Mouse (Mus musculus) c-Kit-positive CD71-positive TER-119-negative erythroid progenitor cells, embryonic 14.5 days (primary cell): ENCODE results near the gene Polr3k.

Experiments
- DNase-seq: peaks from one replicate; pipeline ENCODE4 v3.0.0-alpha.2; 2013; ENCODE audit warnings: low read depth

Polr3k gene

GRCm38 (mm10) chr2:181863791-181864535 is at the start of gene Polr3k:
Gene Polr3k, plus strand, starts transcription at chr2:181864337.
- peak; percentile 93 for DNase-seq

- no peak for DNase-seq
Observed at GRCm38 (mm10) chr2:181829032-181829650, 35.0 kb upstream of the Polr3k start.

GRCm38 (mm10) chr2:181832745-181833144 is 31.4 kb upstream of the Polr3k start:
- no peak for DNase-seq

GRCm38 (mm10) chr2:181837372-181838292 is 26.5 kb upstream of the Polr3k start, which contains the start of gene Pcmtd2:
Gene Pcmtd2, plus strand, starts transcription at chr2:181837854.
- DNase-seq, result peak; percentile 86

GRCm38 (mm10) chr2:181838293-181838680 is 25.9 kb upstream of the Polr3k start:
- DNase-seq, result no peak

GRCm38 (mm10) chr2:181845709-181846394 is 18.3 kb upstream of the Polr3k start:
- DNase-seq, result no peak

GRCm38 (mm10) chr2:181864536-181864860 is 361 bp downstream of the Polr3k start:
- DNase-seq, result no peak

GRCm38 (mm10) chr2:181866931-181867330 is 2.8 kb downstream of the Polr3k start:
- DNase-seq, result peak; percentile 58

GRCm38 (mm10) chr2:181871039-181871438 is 6.9 kb downstream of the Polr3k start:
- DNase-seq, result no peak

- no peak for DNase-seq
Observed at GRCm38 (mm10) chr2:181878903-181879302, 14.8 kb downstream of the Polr3k start.

- no peak for DNase-seq
Observed at GRCm38 (mm10) chr2:181883022-181883749, 19.0 kb downstream of the Polr3k start.

- DNase-seq, result peak; percentile 55
Observed at GRCm38 (mm10) chr2:181917861-181918260, 53.7 kb downstream of the Polr3k start.

- peak; percentile 20 for DNase-seq
Observed at GRCm38 (mm10) chr2:181918501-181918900, 54.4 kb downstream of the Polr3k start.
